Mouse (Mus musculus): Measurements from ENCODE around the gene Itgbl1. TPM values are rescaled to one million over a fixed set of nuclear protein-coding genes. Genes with fewer than 3 reads are reported as not detected.
A peak's percentile ranks its signal among the peaks of the same experiment; 100 is the strongest.

Itgbl1 gene
- polyA plus RNA-seq (2011; ENCODE audit: insufficient read depth, insufficient read length, low read depth, missing spikeins), result 0.20 and 0.24 TPM in 2 replicates

DNA sequence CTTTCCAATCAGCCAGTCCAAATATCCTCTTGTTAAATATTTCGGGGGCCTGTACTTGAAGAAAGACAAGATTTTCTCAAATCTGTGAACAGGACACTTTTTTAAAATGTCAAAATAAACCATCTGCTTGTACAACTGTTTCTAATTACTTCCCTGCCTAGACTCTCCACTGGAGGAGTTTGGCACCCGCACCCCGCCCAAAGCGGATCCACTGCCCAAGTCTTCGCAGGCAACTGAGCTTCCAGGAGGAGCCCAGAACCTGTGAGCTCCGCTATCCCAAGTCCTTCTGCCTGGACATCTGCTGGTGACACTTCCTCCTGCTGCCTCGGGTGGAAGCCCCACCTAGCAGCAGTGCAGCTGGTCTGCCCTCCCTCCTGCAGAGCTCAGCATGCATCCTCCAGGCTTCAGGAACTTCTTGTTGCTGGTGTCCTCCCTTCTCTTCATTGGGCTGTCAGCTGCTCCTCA, at the start of gene Itgbl1:
Gene Itgbl1, plus strand, starts transcription at position 51 of the 465 bp plus-strand sequence.
- Histone ChIP-seq H3K27me3 (ENCODE audit: control insufficient read depth, insufficient read depth, low read length, poor library complexity, severe bottlenecking) (no peaks in the 10 kb centered on the region), H3K9me3 (replicated peaks; ENCODE audit: control insufficient read depth, insufficient read depth, low read length, poor library complexity, severe bottlenecking) (no peaks in the 10 kb centered on the region), H3K36me3 (ENCODE audit: control insufficient read depth, insufficient read depth, low read length, poor library complexity, severe bottlenecking) (no peaks in the 10 kb centered on the region), H3K27ac (ENCODE audit: insufficient read depth, low read length) (no peak within 1 kb of the TSS), H3K4me3 (ENCODE audit: low read depth, low read length) (no peak within 1 kb of the TSS), H3K9ac (ENCODE audit: low read depth, poor library complexity, severe bottlenecking) (no peak within 1 kb of the TSS), H3K4me1 (ENCODE audit: control insufficient read depth, insufficient read depth, low read length) (no peaks in the 10 kb centered on the region)
- TF ChIP-seq EP300 (IDR thresholded peaks at IDR 0.05; ENCODE audit: insufficient read depth, low read depth, low read length), result 0 out of 2 replicates have a peak, but pooled peaks have one; percentile 28
- TF ChIP-seq POLR2A (IDR thresholded peaks at IDR 0.05; ENCODE audit: insufficient read depth, low read length), result no peak

- Histone ChIP-seq H3K27me3 (ENCODE audit: control insufficient read depth, insufficient read depth, low read length, poor library complexity, severe bottlenecking) (no peaks in the 10 kb centered on the region), H3K36me3 (ENCODE audit: control insufficient read depth, insufficient read depth, low read length, poor library complexity, severe bottlenecking) (no peaks in the 10 kb centered on the region), H3K9me3 (replicated peaks; ENCODE audit: control insufficient read depth, insufficient read depth, low read length, poor library complexity, severe bottlenecking) (no peaks in the 10 kb centered on the region), H3K9ac (ENCODE audit: low read depth, poor library complexity, severe bottlenecking) (no peak overlapping the region), H3K4me1 (ENCODE audit: control insufficient read depth, insufficient read depth, low read length) (no peaks in the 10 kb centered on the region), H3K4me3 (ENCODE audit: low read depth, low read length) (no peak overlapping the region), H3K27ac (ENCODE audit: insufficient read depth, low read length) (no peak overlapping the region)
- TF ChIP-seq CTCF (IDR thresholded peaks at IDR 0.05; ENCODE audit: low read depth, low read length), result no peak
- TF ChIP-seq POLR2A (IDR thresholded peaks at IDR 0.05; ENCODE audit: insufficient read depth, low read length), result no peak
- TF ChIP-seq EP300 (IDR thresholded peaks at IDR 0.05; ENCODE audit: insufficient read depth, low read depth, low read length), result no peak
Observed at GRCm38 (mm10) chr14:123622969-123623368, 36.8 kb upstream of the Itgbl1 start.

GRCm38 (mm10) chr14:123626501-123627179, 33.1 kb upstream of the Itgbl1 start, which contains the start of gene Nalcn:
Nalcn (minus strand) TSS chr14:123627144.
- no peak for TF ChIP-seq EP300 (IDR thresholded peaks at IDR 0.05; ENCODE audit: insufficient read depth, low read depth, low read length)
- no peak for TF ChIP-seq POLR2A (IDR thresholded peaks at IDR 0.05; ENCODE audit: insufficient read depth, low read length)
- no peaks in the 10 kb centered on the region for H3K36me3 ChIP-seq (ENCODE audit: control insufficient read depth, insufficient read depth, low read length, poor library complexity, severe bottlenecking)
- no peak within 1 kb of the TSS for H3K27ac ChIP-seq (ENCODE audit: insufficient read depth, low read length)
- H3K27me3 ChIP-seq (ENCODE audit: control insufficient read depth, insufficient read depth, low read length, poor library complexity, severe bottlenecking), result no peaks in the 10 kb centered on the region
- no peaks in the 10 kb centered on the region for H3K4me1 ChIP-seq (ENCODE audit: control insufficient read depth, insufficient read depth, low read length)
- H3K9me3 ChIP-seq (replicated peaks; ENCODE audit: control insufficient read depth, insufficient read depth, low read length, poor library complexity, severe bottlenecking), result no peaks in the 10 kb centered on the region; the same call in 1 of the 2 replicates
- H3K4me3 ChIP-seq (ENCODE audit: low read depth, low read length), result peak within 1 kb of the TSS; percentile 75
- peak within 1 kb of the TSS; percentile 64 for H3K9ac ChIP-seq (ENCODE audit: low read depth, poor library complexity, severe bottlenecking)

GRCm38 (mm10) chr14:123627180-123627562, 32.6 kb upstream of the Itgbl1 start:
- Histone ChIP-seq H3K36me3 (ENCODE audit: control insufficient read depth, insufficient read depth, low read length, poor library complexity, severe bottlenecking) (no peaks in the 10 kb centered on the region), H3K4me3 (ENCODE audit: low read depth, low read length) (peak overlapping the region; percentile 75), H3K4me1 (ENCODE audit: control insufficient read depth, insufficient read depth, low read length) (no peaks in the 10 kb centered on the region), H3K9me3 (replicated peaks; ENCODE audit: control insufficient read depth, insufficient read depth, low read length, poor library complexity, severe bottlenecking) (no peaks in the 10 kb centered on the region; the same call in 1 of the 2 replicates), H3K9ac (ENCODE audit: low read depth, poor library complexity, severe bottlenecking) (peak overlapping the region; percentile 64), H3K27ac (ENCODE audit: insufficient read depth, low read length) (no peak overlapping the region), H3K27me3 (ENCODE audit: control insufficient read depth, insufficient read depth, low read length, poor library complexity, severe bottlenecking) (no peaks in the 10 kb centered on the region)
- no peak for TF ChIP-seq POLR2A (IDR thresholded peaks at IDR 0.05; ENCODE audit: insufficient read depth, low read length)
- TF ChIP-seq EP300 (IDR thresholded peaks at IDR 0.05; ENCODE audit: insufficient read depth, low read depth, low read length), result no peak
- TF ChIP-seq CTCF (IDR thresholded peaks at IDR 0.05; ENCODE audit: low read depth, low read length), result no peak

- Histone ChIP-seq H3K9ac (ENCODE audit: low read depth, poor library complexity, severe bottlenecking) (no peak overlapping the region), H3K4me3 (ENCODE audit: low read depth, low read length) (no peak overlapping the region), H3K4me1 (ENCODE audit: control insufficient read depth, insufficient read depth, low read length) (no peaks in the 10 kb centered on the region), H3K27ac (ENCODE audit: insufficient read depth, low read length) (no peak overlapping the region), H3K36me3 (ENCODE audit: control insufficient read depth, insufficient read depth, low read length, poor library complexity, severe bottlenecking) (no peaks in the 10 kb centered on the region), H3K9me3 (replicated peaks; ENCODE audit: control insufficient read depth, insufficient read depth, low read length, poor library complexity, severe bottlenecking) (no peaks in the 10 kb centered on the region), H3K27me3 (ENCODE audit: control insufficient read depth, insufficient read depth, low read length, poor library complexity, severe bottlenecking) (no peaks in the 10 kb centered on the region)
- TF ChIP-seq POLR2A (IDR thresholded peaks at IDR 0.05; ENCODE audit: insufficient read depth, low read length), result no peak
- 0 out of 2 replicates have a peak, but pooled peaks have one; percentile 23 for TF ChIP-seq EP300 (IDR thresholded peaks at IDR 0.05; ENCODE audit: insufficient read depth, low read depth, low read length)
- peak; percentile 93 for TF ChIP-seq CTCF (IDR thresholded peaks at IDR 0.05; ENCODE audit: low read depth, low read length)
Observed at GRCm38 (mm10) chr14:123661091-123661491, 1.3 kb downstream of the Itgbl1 start.

DNA sequence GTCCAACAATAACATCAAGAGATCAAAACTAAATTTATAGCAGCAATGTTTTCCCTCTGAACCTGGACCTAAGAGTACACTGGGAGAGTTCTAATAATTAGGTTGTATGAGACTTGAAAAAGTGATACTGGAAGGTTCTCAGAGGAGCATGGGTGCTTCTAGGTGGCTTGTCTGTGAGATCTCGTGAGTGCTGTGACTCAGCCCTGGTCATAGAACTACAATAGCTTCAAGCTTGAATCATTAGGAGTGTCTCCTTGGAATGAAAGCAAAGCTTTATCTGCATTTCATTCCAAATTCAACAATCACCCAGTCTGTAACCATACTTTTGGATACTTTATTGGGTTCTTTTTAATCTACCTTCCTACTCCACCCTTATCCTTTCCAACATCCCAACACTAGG, 2.6 kb downstream of the Itgbl1 start:
- no peak overlapping the region for H3K4me3 ChIP-seq (ENCODE audit: low read depth, low read length)
- no peaks in the 10 kb centered on the region for H3K27me3 ChIP-seq (ENCODE audit: control insufficient read depth, insufficient read depth, low read length, poor library complexity, severe bottlenecking)
- no peaks in the 10 kb centered on the region for H3K4me1 ChIP-seq (ENCODE audit: control insufficient read depth, insufficient read depth, low read length)
- no peaks in the 10 kb centered on the region for H3K36me3 ChIP-seq (ENCODE audit: control insufficient read depth, insufficient read depth, low read length, poor library complexity, severe bottlenecking)
- H3K9ac ChIP-seq (ENCODE audit: low read depth, poor library complexity, severe bottlenecking), result no peak overlapping the region
- no peak for TF ChIP-seq CTCF (IDR thresholded peaks at IDR 0.05; ENCODE audit: low read depth, low read length)
- no peak for TF ChIP-seq EP300 (IDR thresholded peaks at IDR 0.05; ENCODE audit: insufficient read depth, low read depth, low read length)
- TF ChIP-seq POLR2A (IDR thresholded peaks at IDR 0.05; ENCODE audit: insufficient read depth, low read length), result no peak
- H3K9me3 ChIP-seq (replicated peaks; ENCODE audit: control insufficient read depth, insufficient read depth, low read length, poor library complexity, severe bottlenecking), result no peaks in the 10 kb centered on the region
- H3K27ac ChIP-seq (ENCODE audit: insufficient read depth, low read length), result no peak overlapping the region

All from ES-Bruce4 (cell line).